Mouse (Mus musculus) heart, embryonic 10.5 days (tissue): ENCODE data around the gene Sdk1. TPM values are rescaled to one million over a fixed set of nuclear protein-coding genes. Genes with fewer than 3 reads are reported as not detected.

ENCODE experiments used
- DNase-seq: peaks from one replicate; pipeline ENCODE4 v3.0.0-alpha.2; 2017; ENCODE audit warnings: low spot score
- H3K27ac ChIP-seq: fragments of 300-500 bp; sonication (generic); 2 replicates; pipeline ENCODE4 v1.5.1; 2016; ENCODE audit warnings: mild to moderate bottlenecking
- H3K27me3 ChIP-seq: fragments of 300-500 bp; sonication (generic); 2 replicates; pipeline ENCODE4 v1.6.1; 2016; ENCODE audit warnings: mild to moderate bottlenecking; ENCODE audit not compliant: poor library complexity, insufficient read depth, severe bottlenecking
- H3K36me3 ChIP-seq: fragments of 300-500 bp; sonication (generic); 2 replicates; pipeline ENCODE4 v1.6.1; 2016; ENCODE audit warnings: mild to moderate bottlenecking, moderate library complexity
- H3K4me1 ChIP-seq: fragments of 300-500 bp; sonication (generic); 2 replicates; pipeline ENCODE4 v1.6.1; 2016; ENCODE audit warnings: mild to moderate bottlenecking
- H3K4me3 ChIP-seq: fragments of 300-500 bp; sonication (generic); 2 replicates; pipeline ENCODE4 v1.5.1; 2016; ENCODE audit warnings: mild to moderate bottlenecking, moderate library complexity
- H3K9me3 ChIP-seq: fragments of 300-500 bp; sonication (generic); 2 replicates; pipeline ENCODE4 v1.6.1; 2016; ENCODE audit warnings: mild to moderate bottlenecking, moderate library complexity
- WGBS: fragments of 180-500 bp; shearing (Covaris S2); methylation state at CpG from one replicate; pipeline ENCODE4 v1.1.7; 2016; 5-methylcytosine and 5-hydroxymethylcytosine counted together
- polyA plus RNA-seq: library from polyadenylated mRNA; unstranded; fragments of >200 nt; fragmentation: Nextera tagmentation; extraction: Ambion mirVana; gene quantifications from 2 replicates; pipeline ENCODE4 v1.2.1, GENCODE M21; 2016

The Sdk1 gene
- polyA plus RNA-seq, 1 experiment from 2014 or later = 3.1 TPM

DNA sequence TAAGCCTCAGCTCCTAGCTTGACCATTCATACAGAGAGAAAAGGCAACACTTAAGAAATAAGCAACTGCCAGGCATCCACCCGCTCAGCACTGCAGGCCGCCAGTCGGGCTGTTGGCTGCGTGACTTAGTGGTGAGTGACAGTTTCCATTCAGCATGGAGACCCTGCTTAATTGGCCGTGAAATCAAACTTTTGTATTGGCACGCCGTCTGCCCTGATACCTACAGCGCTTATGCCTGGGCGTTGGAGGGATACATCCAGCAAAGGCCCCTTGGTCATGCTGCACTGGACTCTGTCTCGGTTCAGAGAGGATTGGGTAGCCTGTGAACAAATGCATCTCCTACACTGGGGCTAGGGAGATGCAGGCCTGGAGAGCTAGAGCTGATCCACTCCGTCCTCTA, 938.0 kb downstream of the Sdk1 start:
- Histone ChIP-seq H3K27ac (no peak overlapping the region), H3K36me3 (peaks cover 12% of the 10 kb centered on the region), H3K9me3 (no peaks in the 10 kb centered on the region), H3K4me1 (no peaks in the 10 kb centered on the region), H3K4me3 (no peak overlapping the region), H3K27me3 (peaks cover 6% of the 10 kb centered on the region; the same call in 1 of the 2 replicates)
- 57% methylated on average over 11 of the region's 11 CpGs for WGBS
- no peak for DNase-seq

DNA sequence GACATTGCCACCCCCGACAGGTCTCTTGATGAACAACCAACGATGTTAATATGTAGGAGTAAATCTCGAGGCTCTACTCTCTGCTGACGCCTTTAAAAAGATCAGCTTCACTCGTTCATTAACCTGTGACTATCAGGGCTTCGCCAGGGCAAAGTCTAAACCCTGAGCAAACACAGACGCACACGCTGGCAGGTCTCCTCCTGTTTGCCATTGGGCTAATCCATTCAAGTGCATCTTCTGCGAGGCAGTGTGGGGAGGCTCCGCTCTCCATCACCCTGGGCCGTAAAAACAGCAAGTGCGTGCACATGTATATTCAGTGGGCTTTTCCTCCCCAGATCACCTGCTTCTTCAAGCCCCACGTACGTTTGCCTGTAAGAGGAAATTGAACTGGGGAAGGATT, 940.6 kb downstream of the Sdk1 start:
- H3K27me3 ChIP-seq = peaks cover 6% of the 10 kb centered on the region; the same call in 1 of the 2 replicates
- no peak for DNase-seq
- no peaks in the 10 kb centered on the region for H3K9me3 ChIP-seq
- H3K4me1 ChIP-seq = no peaks in the 10 kb centered on the region
- H3K4me3 ChIP-seq = no peak overlapping the region
- WGBS = 75% methylated on average over 14 of the region's 14 CpGs
- 0 out of 2 replicates have a peak, but pooled peaks cover 10% of the 10 kb centered on the region for H3K36me3 ChIP-seq
- H3K27ac ChIP-seq = no peak overlapping the region

DNA sequence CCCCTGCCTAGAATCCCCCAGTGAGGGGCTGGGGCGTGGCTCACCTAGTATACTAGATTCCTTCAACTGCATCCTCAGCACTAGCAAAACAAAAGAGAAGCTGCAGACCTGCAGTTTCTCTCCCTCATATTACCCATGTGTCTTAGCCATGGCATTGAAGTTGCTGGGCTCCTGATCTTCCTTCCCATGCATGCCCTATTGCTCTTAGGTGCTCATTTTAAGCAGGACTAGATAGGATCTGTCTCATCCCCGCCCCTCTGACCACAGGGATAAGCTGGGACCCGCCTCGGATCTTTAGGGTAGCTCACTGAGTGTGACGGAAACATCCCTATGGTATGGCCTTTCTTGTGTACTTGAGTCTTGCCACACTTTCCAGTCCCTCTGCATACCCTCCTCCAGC, 947.5 kb downstream of the Sdk1 start:
- no peaks in the 10 kb centered on the region for H3K27me3 ChIP-seq
- no peaks in the 10 kb centered on the region for H3K9me3 ChIP-seq
- H3K27ac ChIP-seq = no peak overlapping the region
- WGBS = 64% methylated on average over 5 of the region's 5 CpGs
- H3K36me3 ChIP-seq = peaks cover 22% of the 10 kb centered on the region
- DNase-seq = no peak
- H3K4me3 ChIP-seq = no peak overlapping the region
- H3K4me1 ChIP-seq = peaks cover 13% of the 10 kb centered on the region

DNA sequence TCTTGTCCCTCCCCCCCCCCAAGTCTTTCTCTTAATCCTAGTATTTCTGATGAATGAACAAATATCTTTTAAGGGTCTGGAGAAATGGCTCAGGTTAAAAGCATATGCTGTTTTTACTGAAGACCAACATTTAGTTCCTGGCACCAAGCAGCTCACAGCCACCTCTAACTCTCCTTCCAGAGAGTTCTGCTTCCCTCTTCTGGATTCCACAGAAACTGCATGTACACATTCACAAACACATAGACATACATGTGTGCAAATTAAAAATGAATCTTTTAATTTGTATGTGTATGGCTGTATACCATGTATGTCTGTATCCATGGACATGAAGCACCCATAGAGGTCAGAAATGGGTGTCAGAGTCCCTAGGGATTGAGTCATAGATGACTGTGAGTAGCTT, 968.6 kb downstream of the Sdk1 start:
- no peaks in the 10 kb centered on the region for H3K36me3 ChIP-seq
- no peak for DNase-seq
- no peaks in the 10 kb centered on the region for H3K27me3 ChIP-seq
- no peak overlapping the region for H3K4me3 ChIP-seq
- no peak overlapping the region for H3K27ac ChIP-seq
- H3K9me3 ChIP-seq = no peaks in the 10 kb centered on the region
- no peaks in the 10 kb centered on the region for H3K4me1 ChIP-seq

DNA sequence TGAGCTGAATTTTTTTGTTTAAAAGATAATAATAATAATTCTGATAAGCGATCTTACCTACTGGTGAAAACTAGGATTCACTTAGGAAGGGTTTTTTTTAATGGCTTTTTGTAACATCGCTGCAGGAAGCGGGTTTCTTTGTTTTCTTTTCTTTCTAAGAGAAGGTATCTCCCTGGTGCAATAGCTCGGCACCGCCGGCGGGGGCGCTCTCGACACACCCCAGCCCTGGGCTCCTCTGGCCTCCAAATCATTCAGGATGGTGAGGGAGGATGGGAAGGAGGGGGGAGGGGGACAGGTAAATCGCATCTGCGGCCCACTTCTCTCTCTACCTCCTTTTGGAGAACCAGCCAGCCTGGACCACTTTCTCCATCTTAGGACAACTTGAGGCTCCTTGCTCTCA, 971.0 kb downstream of the Sdk1 start:
- Histone ChIP-seq H3K27me3 (no peaks in the 10 kb centered on the region), H3K4me3 (no peak overlapping the region), H3K9me3 (no peaks in the 10 kb centered on the region), H3K27ac (no peak overlapping the region), H3K36me3 (no peaks in the 10 kb centered on the region), H3K4me1 (peaks cover 7% of the 10 kb centered on the region)
- 50% methylated on average over 11 of the region's 11 CpGs for WGBS
- DNase-seq = no peak

DNA sequence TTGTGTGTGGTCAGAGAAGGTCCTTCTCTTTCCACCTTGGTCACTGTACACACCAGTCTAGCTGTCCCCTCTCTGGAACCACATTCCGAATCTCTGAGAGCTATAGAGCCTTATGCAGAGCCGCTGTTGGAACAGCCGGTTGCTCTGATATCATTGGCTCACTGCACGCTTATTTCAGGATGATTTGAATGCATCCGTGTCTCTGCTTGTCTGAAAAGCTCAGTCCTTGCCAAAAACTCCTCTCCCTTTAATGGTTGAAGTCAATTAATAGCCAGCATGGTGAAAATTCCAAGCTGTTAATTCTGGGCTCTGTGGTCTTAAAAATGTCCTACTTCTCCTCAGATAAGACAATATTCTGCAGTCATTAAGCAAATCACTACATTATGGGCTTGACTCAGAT, 974.7 kb downstream of the Sdk1 start:
- Histone ChIP-seq H3K27ac (no peak overlapping the region), H3K9me3 (peaks cover 8% of the 10 kb centered on the region), H3K4me3 (no peak overlapping the region), H3K4me1 (peaks cover 7% of the 10 kb centered on the region), H3K27me3 (no peaks in the 10 kb centered on the region), H3K36me3 (no peaks in the 10 kb centered on the region)
- WGBS = 84% methylated on average over 5 of the region's 5 CpGs
- no peak for DNase-seq

DNA sequence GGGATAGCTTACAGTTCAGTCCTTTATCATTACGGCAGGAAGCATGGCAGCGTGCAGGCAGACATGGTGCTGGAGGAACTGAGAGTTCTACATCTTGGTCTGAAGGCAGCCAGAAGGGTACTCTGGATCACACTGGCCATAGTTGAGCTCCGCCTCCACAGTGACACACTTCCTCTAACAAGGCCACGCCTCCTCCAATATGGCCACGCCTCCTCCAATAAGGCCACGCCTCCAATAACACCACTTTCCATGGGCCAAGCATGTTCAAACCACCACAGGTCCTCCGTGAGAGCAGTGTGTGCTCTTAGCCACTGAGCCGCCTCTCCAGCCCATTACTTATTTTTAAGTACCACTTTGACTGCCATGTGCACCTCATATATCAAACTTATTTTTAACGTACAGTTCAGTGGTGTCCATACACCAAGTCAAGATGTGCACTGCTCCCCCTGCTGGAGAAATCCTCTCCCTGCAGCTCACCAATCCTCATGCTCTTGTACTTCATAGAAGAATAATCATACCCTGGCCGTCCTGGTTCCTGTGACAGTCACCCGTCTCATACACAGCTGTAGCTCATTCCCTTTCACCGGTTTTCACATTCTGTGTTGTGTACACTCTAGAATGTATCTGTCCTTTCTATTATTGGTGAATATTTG, 979.7 kb downstream of the Sdk1 start:
- no peak overlapping the region for H3K27ac ChIP-seq
- H3K9me3 ChIP-seq = peaks cover 9% of the 10 kb centered on the region
- no peaks in the 10 kb centered on the region for H3K27me3 ChIP-seq
- no peaks in the 10 kb centered on the region for H3K36me3 ChIP-seq
- H3K4me3 ChIP-seq = no peak overlapping the region
- no peak for DNase-seq
- 88% methylated on average over 12 of the region's 12 CpGs for WGBS
- H3K4me1 ChIP-seq = peaks cover 7% of the 10 kb centered on the region

DNA sequence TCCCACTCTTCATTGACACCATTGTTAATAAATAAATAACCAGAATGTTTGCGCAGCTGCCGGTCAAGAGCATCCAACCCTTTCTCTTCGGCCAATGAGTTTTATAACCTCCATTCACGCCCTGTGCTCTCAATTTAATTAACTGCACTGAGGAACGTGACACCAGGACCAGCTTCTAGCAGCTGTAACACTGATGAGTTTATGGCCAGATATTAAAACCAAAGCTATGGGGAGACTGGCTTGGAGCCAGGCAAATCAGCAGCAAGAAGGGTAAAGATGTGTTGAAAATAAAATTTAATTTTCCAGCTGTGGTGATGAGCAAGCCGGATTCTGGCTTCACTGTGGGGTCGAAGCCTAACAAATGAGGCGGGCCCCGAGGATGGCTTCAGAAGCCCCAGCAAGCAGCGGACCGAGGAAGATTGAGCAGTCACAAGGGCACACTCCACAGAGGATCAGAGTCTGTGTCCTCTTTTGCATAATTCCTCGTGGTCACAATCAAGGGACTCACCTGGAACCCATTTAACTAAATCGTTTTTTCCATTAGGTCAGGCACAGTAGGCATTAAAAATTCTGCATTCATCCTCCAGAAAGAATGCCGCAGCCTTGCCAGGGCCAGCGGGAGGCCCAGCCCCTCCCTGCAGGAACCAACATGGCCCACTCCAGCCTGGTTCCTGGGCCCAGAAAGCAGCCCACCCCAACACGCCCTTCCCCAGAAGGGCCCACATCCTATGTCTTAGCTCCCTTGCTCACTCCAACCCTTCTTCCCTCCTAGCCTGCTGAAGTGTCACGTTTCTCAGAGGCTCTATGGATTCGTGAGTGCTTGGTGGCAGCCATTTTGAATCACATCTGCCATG, 987.9 kb downstream of the Sdk1 start:
- H3K27me3 ChIP-seq = no peaks in the 10 kb centered on the region
- DNase-seq = no peak
- no peaks in the 10 kb centered on the region for H3K4me1 ChIP-seq
- 85% methylated on average over 18 of the region's 18 CpGs for WGBS
- H3K36me3 ChIP-seq = no peaks in the 10 kb centered on the region
- no peaks in the 10 kb centered on the region for H3K9me3 ChIP-seq
- no peak overlapping the region for H3K4me3 ChIP-seq
- no peak overlapping the region for H3K27ac ChIP-seq

DNA sequence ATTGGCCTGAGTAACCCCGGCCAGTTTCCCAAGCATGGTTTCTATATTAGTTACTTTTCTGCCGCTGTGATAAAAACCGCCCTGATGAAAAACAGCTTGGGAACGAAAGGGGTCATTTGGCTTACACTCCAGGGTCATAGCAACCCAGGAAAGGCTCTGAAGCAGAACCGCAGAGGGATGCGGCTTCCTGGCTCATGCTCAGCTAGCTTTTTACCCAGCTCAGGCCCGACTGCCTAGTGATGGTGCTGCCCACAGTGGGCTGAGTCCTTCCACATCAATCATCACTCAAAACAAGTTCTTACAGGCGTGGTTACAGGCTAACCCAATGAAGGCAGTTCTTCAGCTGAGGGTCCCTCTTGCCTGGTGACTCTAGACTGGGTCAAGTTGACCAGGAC, 988.5 kb downstream of the Sdk1 start:
- Histone ChIP-seq H3K36me3 (no peaks in the 10 kb centered on the region), H3K27me3 (no peaks in the 10 kb centered on the region), H3K9me3 (no peaks in the 10 kb centered on the region), H3K4me1 (no peaks in the 10 kb centered on the region), H3K27ac (no peak overlapping the region), H3K4me3 (no peak overlapping the region)
- DNase-seq = no peak
- 85% methylated on average over 8 of the region's 8 CpGs for WGBS

DNA sequence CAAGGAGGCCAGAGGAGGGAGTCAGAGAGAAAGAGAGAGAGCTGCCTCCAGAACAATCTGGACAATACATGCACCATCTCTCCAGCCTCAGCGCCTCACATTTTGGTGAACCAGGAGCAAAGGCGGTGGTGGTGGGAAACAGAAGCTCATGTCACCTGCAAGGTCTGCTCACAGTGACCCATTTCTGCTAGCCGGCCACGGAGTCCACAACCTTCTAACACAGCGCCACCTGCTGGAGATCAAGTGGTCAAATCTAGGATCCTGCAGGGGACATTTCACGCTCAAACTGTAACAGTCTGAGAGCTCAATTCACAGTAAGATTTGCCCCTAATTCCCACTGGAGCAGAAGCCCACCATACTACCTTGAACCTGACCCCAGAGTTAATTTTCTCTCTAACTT, 999.0 kb downstream of the Sdk1 start:
- Histone ChIP-seq H3K36me3 (no peaks in the 10 kb centered on the region), H3K9me3 (no peaks in the 10 kb centered on the region), H3K4me1 (no peaks in the 10 kb centered on the region), H3K27ac (no peak overlapping the region), H3K27me3 (no peaks in the 10 kb centered on the region), H3K4me3 (no peak overlapping the region)
- no peak for DNase-seq
- WGBS = 83% methylated on average over 6 of the region's 6 CpGs

DNA sequence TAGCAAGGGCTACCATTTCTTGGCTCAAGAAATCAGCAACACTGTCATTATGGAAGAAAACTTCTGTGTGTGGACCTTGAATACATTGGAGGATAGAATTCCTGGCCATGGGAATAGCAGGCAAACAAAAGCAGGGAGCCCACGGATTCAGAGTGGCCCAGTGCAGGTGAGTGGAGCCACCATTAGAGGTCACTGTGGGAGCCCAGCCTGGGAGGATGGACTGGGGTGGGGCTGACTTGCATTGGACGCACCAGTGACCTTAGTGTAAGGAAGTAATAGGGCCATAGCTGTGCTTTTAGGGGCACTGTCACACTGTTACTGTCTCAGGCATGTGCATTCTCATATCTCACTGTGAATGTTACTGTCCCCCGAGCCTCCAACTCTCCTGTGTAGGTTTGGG, 1001.3 kb downstream of the Sdk1 start:
- H3K27me3 ChIP-seq = no peaks in the 10 kb centered on the region
- no peak for DNase-seq
- WGBS = 47% methylated on average over 3 of the region's 3 CpGs
- H3K9me3 ChIP-seq = 0 out of 2 replicates have a peak, but pooled peaks cover 3% of the 10 kb centered on the region
- no peak overlapping the region for H3K27ac ChIP-seq
- H3K4me1 ChIP-seq = no peaks in the 10 kb centered on the region
- H3K36me3 ChIP-seq = no peaks in the 10 kb centered on the region
- no peak overlapping the region for H3K4me3 ChIP-seq

DNA sequence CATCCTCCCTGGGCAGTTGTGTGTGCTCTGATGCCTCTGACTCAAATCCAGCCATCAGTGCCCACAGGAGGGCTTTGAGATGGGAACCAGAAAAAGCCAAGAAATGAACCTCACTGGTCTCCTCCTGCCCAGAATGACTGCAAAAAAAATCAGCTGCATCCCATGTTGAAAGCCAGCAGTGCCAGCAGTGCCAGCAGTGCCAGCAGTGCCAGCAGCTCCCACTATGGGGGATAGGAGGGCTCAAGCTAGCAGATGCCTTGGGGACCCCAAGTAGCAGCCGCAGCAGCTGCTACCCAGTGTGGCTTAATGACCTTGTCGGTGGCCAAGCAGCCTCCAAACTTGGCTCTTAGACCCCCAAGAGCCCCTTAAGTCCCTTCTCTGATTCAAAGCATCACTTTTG, 1001.8 kb downstream of the Sdk1 start:
- Histone ChIP-seq H3K27ac (no peak overlapping the region), H3K4me3 (no peak overlapping the region), H3K36me3 (no peaks in the 10 kb centered on the region), H3K9me3 (0 out of 2 replicates have a peak, but pooled peaks cover 3% of the 10 kb centered on the region), H3K27me3 (no peaks in the 10 kb centered on the region), H3K4me1 (no peaks in the 10 kb centered on the region)
- DNase-seq = no peak
- 84% methylated on average over 2 of the region's 2 CpGs for WGBS

DNA sequence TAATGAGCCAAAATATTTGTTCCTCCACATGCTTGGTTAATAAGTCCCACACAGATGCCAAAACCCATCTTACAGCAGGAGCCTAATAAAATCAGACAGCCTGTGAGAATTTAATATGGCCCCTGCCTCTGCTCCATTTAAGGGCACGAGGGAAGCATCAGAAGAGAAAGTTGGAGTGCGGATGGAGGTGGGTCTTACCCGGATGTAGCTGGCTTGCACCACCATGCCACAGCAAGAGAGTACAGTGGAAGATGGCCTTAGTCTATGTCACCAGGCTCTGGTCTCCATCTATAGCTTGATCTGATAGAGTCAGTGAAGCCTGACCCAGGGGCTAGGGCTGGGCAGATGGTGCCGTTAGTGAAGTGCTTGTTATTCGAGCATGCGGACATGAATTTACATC, 1014.9 kb downstream of the Sdk1 start:
- Histone ChIP-seq H3K27ac (no peak overlapping the region), H3K4me3 (no peak overlapping the region), H3K27me3 (no peaks in the 10 kb centered on the region), H3K4me1 (no peaks in the 10 kb centered on the region), H3K9me3 (no peaks in the 10 kb centered on the region), H3K36me3 (no peaks in the 10 kb centered on the region)
- no peak for DNase-seq
- WGBS = 83% methylated on average over 6 of the region's 6 CpGs
